Mouse (Mus musculus): ENCODE data around the gene Tspo. TPM values are rescaled to one million over a fixed set of nuclear protein-coding genes. Genes with fewer than 3 reads are reported as not detected.

Gene Tspo
- polyA plus RNA-seq, 1 experiment from 2014 or later = 24.7 TPM

DNA sequence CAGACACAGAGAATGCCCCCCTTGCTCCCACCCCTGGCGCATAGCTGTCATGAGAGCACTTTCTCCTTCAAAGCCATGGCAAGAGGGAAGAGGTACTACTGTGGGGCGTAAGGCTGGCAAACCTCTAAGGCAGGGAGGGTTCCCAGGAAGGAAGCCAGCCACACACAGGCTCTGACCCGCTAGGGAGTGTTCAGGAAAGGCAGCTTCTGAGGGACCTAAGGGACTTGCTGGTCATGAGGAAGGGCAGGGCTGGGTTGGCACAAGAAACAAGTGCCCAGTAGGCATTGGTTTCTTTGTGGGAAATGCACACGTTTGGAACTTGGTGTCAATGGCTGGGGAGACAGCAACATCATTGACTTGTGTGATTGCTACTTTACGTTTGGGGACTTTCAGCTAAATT, 2.6 kb downstream of the Tspo start:
- Histone ChIP-seq H3K27ac (replicated peaks; ENCODE audit: low read depth, low read length) (no peak overlapping the region), H3K27me3 (ENCODE audit: control insufficient read depth, insufficient read depth, low read length) (no peaks in the 10 kb centered on the region), H3K9ac (replicated peaks; ENCODE audit: low read length) (no peak overlapping the region), H3K36me3 (replicated peaks; ENCODE audit: control insufficient read depth, insufficient read depth, low read depth, low read length) (no peaks in the 10 kb centered on the region), H3K4me3 (ENCODE audit: low read depth, low read length) (no peak overlapping the region), H3K9me3 (replicated peaks; ENCODE audit: control insufficient read depth, low read length) (no peaks in the 10 kb centered on the region), H3K4me1 (ENCODE audit: control insufficient read depth, insufficient read depth, low read length) (peaks cover 4% of the 10 kb centered on the region), H3K4me2 (ENCODE audit: low read depth, low read length) (no peak overlapping the region)
- ATAC-seq (replicated peaks; ENCODE audit: insufficient number of reproducible peaks, low FRiP score, low TSS enrichment, low read depth) = no peak
- no peak for DNase-seq (ENCODE audit: low spot score)
- WGBS = 67% methylated on average over 5 of the region's 5 CpGs

DNA sequence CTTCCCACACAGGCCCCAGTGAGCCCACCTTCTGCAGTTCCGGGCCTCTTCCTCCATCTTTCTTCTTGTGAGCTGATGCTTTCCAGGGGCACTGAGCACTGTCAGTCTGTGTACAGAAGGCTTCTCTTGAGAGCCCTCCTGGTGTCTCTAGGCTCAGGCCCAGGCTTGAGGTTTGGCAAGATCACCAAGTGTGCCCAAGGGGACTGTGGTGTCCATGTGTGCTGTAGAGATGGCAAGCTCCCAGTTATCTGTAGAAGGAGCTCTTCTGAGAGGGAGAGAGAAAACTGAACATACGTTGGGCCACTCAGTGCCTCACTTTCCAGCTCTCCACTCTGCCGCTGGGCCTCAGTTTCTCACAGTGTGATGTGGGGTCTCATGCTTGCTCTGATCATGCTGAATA, 4.3 kb downstream of the Tspo start:
- Histone ChIP-seq H3K9ac (replicated peaks; ENCODE audit: low read length) (no peak overlapping the region), H3K4me2 (ENCODE audit: low read depth, low read length) (no peak overlapping the region), H3K27ac (replicated peaks; ENCODE audit: low read depth, low read length) (no peak overlapping the region), H3K4me1 (ENCODE audit: control insufficient read depth, insufficient read depth, low read length) (peaks cover 2% of the 10 kb centered on the region), H3K27me3 (ENCODE audit: control insufficient read depth, insufficient read depth, low read length) (no peaks in the 10 kb centered on the region), H3K36me3 (replicated peaks; ENCODE audit: control insufficient read depth, insufficient read depth, low read depth, low read length) (no peaks in the 10 kb centered on the region), H3K4me3 (ENCODE audit: low read depth, low read length) (no peak overlapping the region), H3K9me3 (replicated peaks; ENCODE audit: control insufficient read depth, low read length) (no peaks in the 10 kb centered on the region)
- no peak for ATAC-seq (replicated peaks; ENCODE audit: insufficient number of reproducible peaks, low FRiP score, low TSS enrichment, low read depth)
- no peak for DNase-seq (ENCODE audit: low spot score)
- 88% methylated on average over 3 of the region's 3 CpGs for WGBS

DNA sequence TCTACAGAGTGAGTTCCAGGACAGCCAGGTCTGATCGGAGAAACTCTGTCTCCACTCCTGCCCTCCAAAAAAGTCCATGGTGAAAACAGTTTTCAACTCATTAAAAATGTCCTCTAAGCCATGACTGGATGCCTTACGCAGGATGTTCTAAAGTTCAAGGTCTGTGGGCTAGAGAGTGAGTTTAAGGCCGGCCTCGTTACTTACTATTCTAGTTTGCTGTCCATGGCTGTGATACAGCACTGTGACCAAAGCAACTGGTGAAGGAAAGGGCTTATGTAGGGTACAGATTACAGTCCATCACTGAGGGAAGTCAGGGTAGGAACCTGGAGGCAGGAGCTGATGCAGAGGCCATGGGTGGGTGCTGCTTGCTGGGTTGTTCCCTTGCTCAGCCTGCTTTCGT, 5.2 kb downstream of the Tspo start:
- no peaks in the 10 kb centered on the region for H3K36me3 ChIP-seq (replicated peaks; ENCODE audit: control insufficient read depth, insufficient read depth, low read depth, low read length)
- no peaks in the 10 kb centered on the region for H3K9me3 ChIP-seq (replicated peaks; ENCODE audit: control insufficient read depth, low read length)
- DNase-seq (ENCODE audit: low spot score) (no peak), ATAC-seq (replicated peaks; ENCODE audit: insufficient number of reproducible peaks, low FRiP score, low TSS enrichment, low read depth) (no peak)
- WGBS = 94% methylated on average over 5 of the region's 5 CpGs
- H3K9ac ChIP-seq (replicated peaks; ENCODE audit: low read length) = no peak overlapping the region
- H3K4me1 ChIP-seq (ENCODE audit: control insufficient read depth, insufficient read depth, low read length) = no peaks in the 10 kb centered on the region; the same call in 1 of the 2 replicates
- H3K4me3 ChIP-seq (ENCODE audit: low read depth, low read length) = no peak overlapping the region
- H3K27me3 ChIP-seq (ENCODE audit: control insufficient read depth, insufficient read depth, low read length) = no peaks in the 10 kb centered on the region
- no peak overlapping the region for H3K27ac ChIP-seq (replicated peaks; ENCODE audit: low read depth, low read length)
- no peak overlapping the region for H3K4me2 ChIP-seq (ENCODE audit: low read depth, low read length)

DNA sequence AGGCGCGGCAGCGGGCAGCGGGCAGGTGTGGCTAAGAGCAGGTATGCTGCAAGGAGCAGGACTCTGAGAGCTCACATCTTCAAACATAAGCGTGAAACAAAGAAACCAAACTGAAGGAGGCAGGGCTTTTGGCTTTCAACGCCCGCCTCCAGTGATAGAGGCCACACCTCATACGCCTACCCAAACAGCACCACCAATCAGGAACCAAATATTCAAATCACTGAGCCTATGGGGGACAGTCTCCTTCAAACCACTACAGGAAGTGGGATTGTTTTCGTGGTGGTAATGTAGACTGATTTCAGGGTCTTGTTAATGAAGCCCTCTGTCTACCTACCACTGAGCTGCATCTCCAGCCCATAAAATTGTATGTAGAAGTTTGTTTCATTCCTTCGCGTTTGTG, 6.3 kb downstream of the Tspo start:
- no peaks in the 10 kb centered on the region for H3K4me1 ChIP-seq (ENCODE audit: control insufficient read depth, insufficient read depth, low read length)
- H3K4me2 ChIP-seq (ENCODE audit: low read depth, low read length) = no peak overlapping the region
- H3K4me3 ChIP-seq (ENCODE audit: low read depth, low read length) = no peak overlapping the region
- H3K9ac ChIP-seq (replicated peaks; ENCODE audit: low read length) = no peak overlapping the region
- 53% methylated on average over 11 of the region's 11 CpGs for WGBS
- no peak overlapping the region for H3K27ac ChIP-seq (replicated peaks; ENCODE audit: low read depth, low read length)
- DNase-seq (ENCODE audit: low spot score) (no peak), ATAC-seq (replicated peaks; ENCODE audit: insufficient number of reproducible peaks, low FRiP score, low TSS enrichment, low read depth) (no peak)
- H3K36me3 ChIP-seq (replicated peaks; ENCODE audit: control insufficient read depth, insufficient read depth, low read depth, low read length) = no peaks in the 10 kb centered on the region
- H3K27me3 ChIP-seq (ENCODE audit: control insufficient read depth, insufficient read depth, low read length) = no peaks in the 10 kb centered on the region
- H3K9me3 ChIP-seq (replicated peaks; ENCODE audit: control insufficient read depth, low read length) = no peaks in the 10 kb centered on the region

DNA sequence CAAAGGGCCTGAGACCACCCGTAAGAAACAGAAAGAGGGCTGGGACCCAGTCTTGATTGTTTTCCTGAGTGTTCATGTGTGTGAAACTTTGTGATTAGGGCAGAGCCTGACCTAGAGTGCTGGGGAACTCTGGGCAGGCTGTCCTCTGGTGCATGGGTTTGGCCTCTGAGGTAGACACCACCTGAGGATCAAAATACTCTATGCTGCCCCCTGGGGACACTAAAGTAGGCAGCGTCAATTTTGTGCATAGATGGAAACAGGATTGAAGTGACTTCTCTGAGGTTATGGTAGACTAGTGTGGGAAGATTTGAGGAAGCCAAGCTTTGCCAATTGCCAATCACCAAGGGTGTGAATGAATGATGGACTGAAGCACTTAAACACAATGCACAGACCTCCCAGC, 7.2 kb downstream of the Tspo start:
- Histone ChIP-seq H3K9ac (replicated peaks; ENCODE audit: low read length) (no peak overlapping the region), H3K36me3 (replicated peaks; ENCODE audit: control insufficient read depth, insufficient read depth, low read depth, low read length) (no peaks in the 10 kb centered on the region), H3K4me1 (ENCODE audit: control insufficient read depth, insufficient read depth, low read length) (no peaks in the 10 kb centered on the region), H3K27ac (replicated peaks; ENCODE audit: low read depth, low read length) (no peak overlapping the region), H3K4me3 (ENCODE audit: low read depth, low read length) (no peak overlapping the region), H3K27me3 (ENCODE audit: control insufficient read depth, insufficient read depth, low read length) (no peaks in the 10 kb centered on the region), H3K9me3 (replicated peaks; ENCODE audit: control insufficient read depth, low read length) (no peaks in the 10 kb centered on the region), H3K4me2 (ENCODE audit: low read depth, low read length) (no peak overlapping the region)
- DNase-seq (ENCODE audit: low spot score) = no peak
- ATAC-seq (replicated peaks; ENCODE audit: insufficient number of reproducible peaks, low FRiP score, low TSS enrichment, low read depth) = no peak
- 71% methylated on average over 2 of the region's 2 CpGs for WGBS

DNA sequence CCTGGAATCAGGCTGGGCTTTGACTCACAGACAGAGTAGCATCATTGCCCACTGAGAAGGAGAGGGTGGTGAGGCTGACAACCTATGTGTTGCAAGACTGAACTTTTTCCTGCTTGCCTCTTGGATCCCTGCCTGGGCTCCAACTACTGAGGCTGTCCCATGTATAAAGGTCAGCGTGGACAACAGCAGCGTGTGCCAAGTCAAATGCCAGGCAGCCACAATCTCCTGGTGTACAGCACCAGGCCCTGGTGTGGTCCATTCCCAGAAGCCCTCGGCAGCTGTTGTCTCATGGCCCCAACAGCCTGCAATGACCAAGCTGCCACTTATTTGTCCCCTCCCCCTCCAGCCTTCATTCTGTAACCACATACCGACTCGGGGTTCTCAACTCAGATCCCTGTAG, 8.2 kb downstream of the Tspo start:
- no peaks in the 10 kb centered on the region for H3K9me3 ChIP-seq (replicated peaks; ENCODE audit: control insufficient read depth, low read length)
- no peaks in the 10 kb centered on the region for H3K4me1 ChIP-seq (ENCODE audit: control insufficient read depth, insufficient read depth, low read length)
- H3K4me2 ChIP-seq (ENCODE audit: low read depth, low read length) = no peak overlapping the region
- DNase-seq (ENCODE audit: low spot score) = no peak
- no peak for ATAC-seq (replicated peaks; ENCODE audit: insufficient number of reproducible peaks, low FRiP score, low TSS enrichment, low read depth)
- no peak overlapping the region for H3K4me3 ChIP-seq (ENCODE audit: low read depth, low read length)
- peaks cover 7% of the 10 kb centered on the region for H3K36me3 ChIP-seq (replicated peaks; ENCODE audit: control insufficient read depth, insufficient read depth, low read depth, low read length)
- H3K27me3 ChIP-seq (ENCODE audit: control insufficient read depth, insufficient read depth, low read length) = no peaks in the 10 kb centered on the region
- WGBS = 89% methylated on average over 5 of the region's 5 CpGs
- no peak overlapping the region for H3K9ac ChIP-seq (replicated peaks; ENCODE audit: low read length)
- H3K27ac ChIP-seq (replicated peaks; ENCODE audit: low read depth, low read length) = no peak overlapping the region

DNA sequence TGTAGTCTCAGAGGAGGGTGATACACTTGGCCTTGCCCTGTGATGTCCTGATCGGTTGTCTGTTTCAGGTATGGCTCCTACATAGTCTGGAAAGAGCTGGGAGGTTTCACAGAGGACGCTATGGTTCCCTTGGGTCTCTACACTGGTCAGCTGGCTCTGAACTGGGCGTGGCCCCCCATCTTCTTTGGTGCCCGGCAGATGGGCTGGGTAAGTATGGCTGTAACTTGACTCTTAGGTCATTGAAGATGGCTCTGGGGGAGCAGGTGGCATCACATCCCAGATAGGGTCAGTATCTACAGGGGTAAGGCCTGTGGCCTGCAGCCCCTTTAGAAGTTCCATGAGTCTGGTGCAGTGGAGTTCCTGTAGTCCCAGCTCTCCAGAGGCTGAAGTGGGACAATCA, 8.7 kb downstream of the Tspo start:
- no peak for ATAC-seq (replicated peaks; ENCODE audit: insufficient number of reproducible peaks, low FRiP score, low TSS enrichment, low read depth)
- 81% methylated on average over 4 of the region's 4 CpGs for WGBS
- no peaks in the 10 kb centered on the region for H3K4me1 ChIP-seq (ENCODE audit: control insufficient read depth, insufficient read depth, low read length)

DNA sequence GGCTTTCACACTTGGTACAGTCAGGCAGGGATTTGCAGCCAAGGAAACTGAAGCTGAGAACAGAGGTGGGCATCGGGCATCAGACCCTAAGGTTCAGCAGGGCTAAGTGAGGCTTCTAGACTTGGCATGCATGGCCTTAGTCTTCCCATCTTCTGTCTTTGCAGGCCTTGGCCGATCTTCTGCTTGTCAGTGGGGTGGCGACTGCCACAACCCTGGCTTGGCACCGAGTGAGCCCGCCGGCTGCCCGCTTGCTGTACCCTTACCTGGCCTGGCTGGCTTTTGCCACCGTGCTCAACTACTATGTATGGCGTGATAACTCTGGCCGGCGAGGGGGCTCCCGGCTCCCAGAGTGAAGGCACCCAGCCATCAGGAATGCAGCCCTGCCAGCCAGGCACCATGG, 10.2 kb downstream of the Tspo start:
- Histone ChIP-seq H3K4me1 (ENCODE audit: control insufficient read depth, insufficient read depth, low read length) (no peaks in the 10 kb centered on the region), H3K36me3 (replicated peaks; ENCODE audit: control insufficient read depth, insufficient read depth, low read depth, low read length) (peaks cover 9% of the 10 kb centered on the region), H3K9ac (replicated peaks; ENCODE audit: low read length) (no peak overlapping the region), H3K4me2 (ENCODE audit: low read depth, low read length) (no peak overlapping the region), H3K9me3 (replicated peaks; ENCODE audit: control insufficient read depth, low read length) (no peaks in the 10 kb centered on the region), H3K4me3 (ENCODE audit: low read depth, low read length) (no peak overlapping the region), H3K27me3 (ENCODE audit: control insufficient read depth, insufficient read depth, low read length) (no peaks in the 10 kb centered on the region), H3K27ac (replicated peaks; ENCODE audit: low read depth, low read length) (no peak overlapping the region)
- no peak for DNase-seq (ENCODE audit: low spot score)
- ATAC-seq (replicated peaks; ENCODE audit: insufficient number of reproducible peaks, low FRiP score, low TSS enrichment, low read depth) = no peak
- WGBS = 96% methylated on average over 12 of the region's 12 CpGs

More for the DNA sequence above, 8.7 kb downstream of the Tspo start:
- Histone ChIP-seq H3K27me3 (ENCODE audit: control insufficient read depth, insufficient read depth, low read length) (no peaks in the 10 kb centered on the region), H3K9me3 (replicated peaks; ENCODE audit: control insufficient read depth, low read length) (no peaks in the 10 kb centered on the region), H3K4me2 (ENCODE audit: low read depth, low read length) (no peak overlapping the region), H3K27ac (replicated peaks; ENCODE audit: low read depth, low read length) (no peak overlapping the region), H3K4me3 (ENCODE audit: low read depth, low read length) (no peak overlapping the region), H3K9ac (replicated peaks; ENCODE audit: low read length) (no peak overlapping the region), H3K36me3 (replicated peaks; ENCODE audit: control insufficient read depth, insufficient read depth, low read depth, low read length) (peaks cover 9% of the 10 kb centered on the region)
- no peak for DNase-seq (ENCODE audit: low spot score)

All from embryonic facial prominence, embryonic 11.5 days (tissue).